Mouse (Mus musculus) layer of hippocampus, postnatal 10 days (tissue): ENCODE measurements at regions not wholly inside any gene's neighbourhood (a gene's known extent, or its start where the extent isn't known, plus 50 kb on each side); places are given as distances from the start of the nearest gene placed in this dataset.
"Not testable (repeated sequence)": the region's sequence is repeated elsewhere in the genome, so short reads cannot be mapped to it uniquely, and the experiment has no call there.

Source experiments
- DNase-seq, 2 experiments: peaks; one replicate each; pipeline ENCODE4 v3.0.0; 2021; ENCODE audit warnings: low spot score in 2 of 2

- DNase-seq, result not testable (repeated sequence)
Measured at GRCm38 (mm10) chr17:10150403-10150689, 169.3 kb downstream of the Qk start.

GRCm38 (mm10) chr17:10149682-10150402 is 169.8 kb downstream of the Qk start:
- no peak for DNase-seq

- DNase-seq, result no peak
Measured at GRCm38 (mm10) chr17:10147106-10147505, 172.5 kb downstream of the Qk start.

DNA sequence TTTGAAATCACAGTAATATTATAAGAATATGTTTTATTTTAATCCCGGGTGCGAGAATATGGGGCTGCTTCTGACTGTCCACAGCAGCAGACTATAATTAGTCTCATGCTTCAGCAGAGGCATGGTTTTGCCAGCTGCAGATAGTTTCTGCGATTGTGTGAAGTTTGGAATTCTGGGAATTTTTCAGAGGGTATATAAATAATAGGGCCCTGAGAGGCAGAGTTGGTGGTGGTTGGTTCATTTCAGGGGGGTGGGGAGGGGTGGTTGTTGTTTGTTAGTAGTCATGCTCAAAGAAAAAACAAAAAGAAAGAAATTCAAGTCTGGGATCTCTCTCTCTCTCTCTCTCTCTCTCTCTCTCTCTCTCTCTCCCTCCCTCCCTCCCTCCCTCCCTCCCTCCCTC is 173.1 kb downstream of the Qk start:
- DNase-seq, result no peak

GRCm38 (mm10) chr17:10138847-10139246 is 180.8 kb downstream of the Qk start:
- no peak for DNase-seq

DNA sequence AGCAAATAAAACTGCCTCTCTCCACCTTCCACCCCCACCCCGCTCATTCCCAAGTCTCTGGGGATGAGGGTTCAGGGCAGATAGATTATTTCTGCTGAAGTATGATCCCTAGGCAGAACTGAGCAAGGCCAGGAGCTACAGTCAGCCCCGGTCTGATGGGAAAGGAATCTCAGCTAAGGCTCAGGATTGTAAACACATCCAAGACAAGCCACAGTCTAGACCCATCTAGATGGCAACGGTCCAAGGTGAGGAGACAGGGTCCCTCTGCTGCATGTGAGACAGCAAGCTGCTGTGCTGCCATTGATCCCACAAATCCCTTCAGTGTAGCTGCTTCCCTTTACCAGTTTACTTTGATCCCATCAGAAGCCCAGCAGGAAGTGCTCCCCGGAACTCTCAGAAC is 181.3 kb downstream of the Qk start:
- DNase-seq, result no peak

GRCm38 (mm10) chr17:10135111-10135510 is 184.5 kb downstream of the Qk start:
- no peak for DNase-seq

- DNase-seq, result no peak
Measured at GRCm38 (mm10) chr17:10128591-10128990, 191.1 kb downstream of the Qk start.

GRCm38 (mm10) chr17:10122411-10122810 is 197.2 kb downstream of the Qk start:
- no peak for DNase-seq

GRCm38 (mm10) chr17:10112118-10112517 is 207.5 kb downstream of the Qk start:
- no peak for DNase-seq

- DNase-seq, result no peak
Measured at GRCm38 (mm10) chr17:10110375-10110675, 209.3 kb downstream of the Qk start.

DNA sequence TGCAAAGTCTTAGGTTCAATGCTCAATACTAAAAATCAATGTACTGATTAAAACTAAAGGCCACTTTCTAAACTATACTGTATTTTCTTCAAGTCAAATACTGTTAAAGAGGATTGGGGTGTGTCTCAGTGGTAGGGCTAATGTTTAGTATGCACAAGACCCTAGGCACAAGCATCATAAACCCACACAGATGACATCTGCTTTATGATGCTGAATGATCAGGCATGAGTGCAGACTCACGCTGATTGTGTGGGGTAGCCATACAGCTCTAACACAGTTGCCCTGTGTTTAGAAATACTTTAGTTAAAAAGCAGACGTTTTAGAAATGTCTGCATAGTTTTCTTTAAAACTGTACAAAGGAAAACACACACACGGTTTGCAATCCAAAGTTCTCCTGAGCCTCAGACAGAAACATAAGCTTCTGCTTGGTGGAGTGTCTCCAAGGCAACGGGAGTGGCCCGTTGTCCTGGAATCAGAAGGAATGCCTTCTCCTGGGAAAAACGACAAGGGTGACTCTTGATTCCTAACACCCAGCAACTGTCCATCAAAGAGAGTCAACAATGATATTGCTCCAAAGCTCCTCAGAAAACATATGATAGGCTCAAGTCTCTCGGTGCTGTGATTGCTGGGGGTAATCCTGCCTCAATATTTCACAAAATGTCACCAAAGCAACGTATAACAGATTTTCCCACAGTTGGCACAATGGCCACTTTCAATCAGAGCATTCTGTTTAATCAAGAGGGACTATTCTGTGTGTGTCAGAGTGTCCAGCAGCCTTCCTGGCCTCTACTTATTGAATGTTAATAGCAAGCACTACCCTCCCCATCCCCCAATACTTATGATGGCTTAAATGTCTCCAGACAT is 209.9 kb downstream of the Qk start:
- DNase-seq, result no peak

GRCm38 (mm10) chr17:10105299-10105698 is 214.4 kb downstream of the Qk start:
- peak; percentile 37 to 54 for DNase-seq

- no peak for DNase-seq
Measured at GRCm38 (mm10) chr17:10098199-10098598, 221.5 kb downstream of the Qk start.

DNA sequence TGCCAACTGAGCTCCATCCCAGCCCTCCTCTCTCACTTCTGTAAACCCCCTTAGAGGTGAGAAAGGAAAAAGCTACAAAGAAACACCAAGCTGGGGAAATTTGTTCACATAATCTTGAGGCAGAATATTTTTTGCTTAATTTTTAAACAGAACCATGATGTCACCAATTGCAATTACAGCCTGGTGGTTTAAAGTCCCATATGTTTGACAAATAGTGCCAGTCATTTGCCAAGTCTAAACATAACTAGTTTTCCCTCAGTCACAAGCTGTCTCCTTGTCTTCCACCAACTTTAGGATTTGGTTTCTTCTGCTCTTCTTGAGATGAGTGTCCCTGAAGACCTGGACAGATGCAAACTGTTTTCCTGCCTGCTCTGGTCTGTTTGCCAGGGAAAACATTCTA is 222.0 kb downstream of the Qk start:
- DNase-seq, result no peak

DNA sequence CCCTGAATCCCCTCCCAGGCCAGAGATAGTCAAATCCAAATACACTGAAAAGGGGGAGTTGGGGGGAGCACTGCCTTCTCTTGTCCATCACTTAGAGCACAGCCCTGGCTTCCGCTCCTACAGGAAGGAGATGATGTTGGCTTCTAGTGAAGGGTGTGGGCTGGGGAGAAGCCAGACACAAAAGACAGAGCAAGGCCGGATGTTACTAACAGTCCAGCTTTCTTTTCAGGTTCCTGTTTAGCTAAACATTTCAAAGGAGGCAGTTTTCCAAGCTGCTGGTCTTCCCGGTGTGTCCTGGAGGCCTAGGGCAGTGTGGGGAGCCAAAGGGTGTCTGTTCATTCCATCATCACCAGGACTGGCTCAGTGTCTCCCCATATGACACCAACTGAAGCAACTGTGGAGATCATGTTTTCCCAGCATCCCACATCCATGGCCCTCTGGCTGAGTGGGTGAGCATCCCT is 223.8 kb downstream of the Qk start:
- DNase-seq, result no peak

DNA sequence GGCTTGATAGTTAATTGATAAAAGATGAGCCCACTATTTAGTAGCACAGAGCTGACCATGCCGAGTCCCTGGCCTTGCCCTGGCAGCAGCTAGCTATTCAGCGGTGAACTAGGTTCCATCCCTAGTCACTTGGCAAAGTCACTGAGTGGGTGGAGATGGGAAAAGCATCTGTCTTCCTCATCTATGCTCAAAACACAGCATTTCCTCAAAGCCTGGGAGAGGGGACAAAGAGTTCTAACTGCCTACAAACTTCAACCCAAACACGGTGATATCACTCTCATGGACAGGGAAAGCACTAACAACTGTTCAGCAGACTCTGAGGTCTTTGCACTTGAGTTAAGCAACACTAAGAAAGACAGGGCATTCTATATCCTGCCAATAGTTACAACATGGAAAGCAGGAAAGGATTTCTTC is 225.5 kb downstream of the Qk start:
- DNase-seq, result no peak

- no peak for DNase-seq
Measured at GRCm38 (mm10) chr17:10093437-10094107, 226.1 kb downstream of the Qk start.

DNA sequence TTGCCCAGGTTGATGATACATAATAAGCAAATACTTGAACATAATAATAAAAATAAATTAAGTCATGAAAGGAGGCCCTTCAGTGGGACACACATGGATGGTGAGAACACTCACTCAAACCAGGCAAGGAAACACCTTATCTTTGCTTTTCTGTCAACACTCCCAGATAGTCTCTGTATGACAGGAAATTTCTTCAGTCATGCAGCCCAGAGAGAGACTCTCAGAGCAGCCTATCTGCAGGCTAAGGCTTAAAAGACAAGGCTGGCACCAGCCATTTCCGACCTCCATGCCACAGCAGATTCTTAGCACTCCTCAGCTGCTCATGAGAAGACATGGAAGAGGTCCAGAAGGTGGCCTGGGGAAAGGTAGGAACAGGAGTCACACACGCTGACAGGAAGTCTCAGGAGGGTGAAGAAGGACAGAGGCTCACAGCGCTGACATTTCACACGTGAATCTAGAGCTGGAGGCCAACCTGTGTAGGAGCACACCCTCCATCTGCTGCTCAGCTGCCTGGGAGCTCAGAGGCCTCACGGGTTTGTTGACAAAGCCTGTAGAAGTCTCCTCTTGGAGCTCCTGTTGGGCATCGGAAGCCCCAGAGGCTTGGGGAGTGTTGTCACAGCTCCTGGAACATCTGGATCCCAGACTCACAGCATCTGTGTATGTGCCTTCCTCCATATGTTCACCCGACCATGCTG is 232.3 kb downstream of the Qk start:
- no peak for DNase-seq

DNA sequence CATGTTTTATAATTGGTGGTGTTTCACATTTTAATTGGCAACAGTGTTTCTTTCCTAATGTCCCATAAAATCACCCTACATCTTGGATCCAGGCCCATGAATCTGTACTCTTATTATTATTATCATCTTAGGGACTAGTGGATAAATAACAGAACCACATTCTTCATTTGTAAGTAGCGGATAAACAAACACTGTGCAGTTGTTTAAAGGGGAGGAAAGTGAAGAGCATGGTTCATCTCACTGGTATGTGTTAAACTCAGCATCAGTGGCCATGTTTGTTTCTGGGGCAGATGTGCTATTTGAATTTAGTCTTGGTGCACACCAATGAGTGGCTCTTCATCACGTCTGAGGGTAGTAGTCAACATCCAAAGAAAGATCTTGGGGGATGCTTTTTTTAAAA is 233.1 kb downstream of the Qk start:
- DNase-seq, result no peak

DNA sequence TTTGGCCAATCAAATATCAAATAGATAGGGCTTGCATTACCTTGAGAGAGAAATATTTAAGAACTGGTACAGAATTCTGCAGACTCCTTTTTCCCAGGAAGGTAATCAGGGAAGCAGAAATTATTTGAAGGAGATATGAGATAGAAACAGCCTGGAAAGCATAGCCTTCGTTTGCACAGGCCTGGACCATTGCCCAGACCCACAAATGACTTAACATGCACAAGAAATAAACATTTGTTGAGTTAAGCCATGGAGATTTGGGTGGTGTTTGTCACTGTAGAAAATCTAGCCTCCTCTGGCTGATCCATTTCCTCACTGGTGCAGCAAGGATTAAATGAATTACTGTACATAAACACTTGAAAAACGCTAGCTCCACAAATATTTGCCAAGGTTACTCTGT is 233.5 kb downstream of the Qk start:
- DNase-seq, result no peak

- peak in 1 of 2 experiments; percentile 36 for DNase-seq
Measured at GRCm38 (mm10) chr17:10081721-10082120, 237.9 kb downstream of the Qk start.
